Mouse (Mus musculus): ENCODE data around the gene Wwtr1. TPM values are rescaled to one million over a fixed set of nuclear protein-coding genes. Genes with fewer than 3 reads are reported as not detected.
A peak's percentile ranks its signal among the peaks of the same experiment; 100 is the strongest.

Gene Wwtr1
- polyA plus RNA-seq, 1 experiment from 2014 or later = 6.6 TPM

DNA sequence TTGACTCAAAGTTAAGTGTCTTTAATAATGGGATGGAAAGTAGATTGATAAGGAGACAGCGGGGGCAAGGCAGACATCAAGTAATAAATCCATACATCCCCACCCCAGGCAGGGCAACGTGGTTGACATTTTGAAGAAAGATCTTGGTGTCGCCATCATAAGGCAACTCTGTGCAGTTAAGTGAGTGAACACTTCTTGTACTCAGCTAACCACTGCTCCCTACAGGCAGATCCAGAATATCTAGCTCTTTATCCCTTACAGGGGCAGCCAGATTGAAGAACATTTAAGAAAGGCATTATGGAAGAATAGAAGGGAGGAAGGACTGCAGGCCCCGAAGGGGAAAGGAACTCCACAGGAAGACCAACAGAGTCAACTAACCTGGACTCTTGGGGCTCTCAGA is 146.2 kb downstream of the Wwtr1 start:
- no peak overlapping the region for H3K4me3 ChIP-seq (ENCODE audit: low read depth, low read length)
- H3K4me2 ChIP-seq (ENCODE audit: low read depth, low read length) = no peak overlapping the region
- WGBS = 62% methylated on average over 4 of the region's 4 CpGs
- no peaks in the 10 kb centered on the region for H3K4me1 ChIP-seq (ENCODE audit: control insufficient read depth, insufficient read depth, low read length)
- H3K27ac ChIP-seq (ENCODE audit: low read depth, low read length) = no peak overlapping the region
- no peaks in the 10 kb centered on the region for H3K27me3 ChIP-seq (ENCODE audit: control insufficient read depth, insufficient read depth, low read length)
- H3K36me3 ChIP-seq (ENCODE audit: control insufficient read depth, insufficient read depth, low read length) = no peaks in the 10 kb centered on the region
- no peaks in the 10 kb centered on the region for H3K9me3 ChIP-seq (ENCODE audit: control insufficient read depth, low read length)
- ATAC-seq (ENCODE audit: low read depth) = no peak
- H3K9ac ChIP-seq (replicated peaks; ENCODE audit: low read depth, low read length) = no peak overlapping the region

DNA sequence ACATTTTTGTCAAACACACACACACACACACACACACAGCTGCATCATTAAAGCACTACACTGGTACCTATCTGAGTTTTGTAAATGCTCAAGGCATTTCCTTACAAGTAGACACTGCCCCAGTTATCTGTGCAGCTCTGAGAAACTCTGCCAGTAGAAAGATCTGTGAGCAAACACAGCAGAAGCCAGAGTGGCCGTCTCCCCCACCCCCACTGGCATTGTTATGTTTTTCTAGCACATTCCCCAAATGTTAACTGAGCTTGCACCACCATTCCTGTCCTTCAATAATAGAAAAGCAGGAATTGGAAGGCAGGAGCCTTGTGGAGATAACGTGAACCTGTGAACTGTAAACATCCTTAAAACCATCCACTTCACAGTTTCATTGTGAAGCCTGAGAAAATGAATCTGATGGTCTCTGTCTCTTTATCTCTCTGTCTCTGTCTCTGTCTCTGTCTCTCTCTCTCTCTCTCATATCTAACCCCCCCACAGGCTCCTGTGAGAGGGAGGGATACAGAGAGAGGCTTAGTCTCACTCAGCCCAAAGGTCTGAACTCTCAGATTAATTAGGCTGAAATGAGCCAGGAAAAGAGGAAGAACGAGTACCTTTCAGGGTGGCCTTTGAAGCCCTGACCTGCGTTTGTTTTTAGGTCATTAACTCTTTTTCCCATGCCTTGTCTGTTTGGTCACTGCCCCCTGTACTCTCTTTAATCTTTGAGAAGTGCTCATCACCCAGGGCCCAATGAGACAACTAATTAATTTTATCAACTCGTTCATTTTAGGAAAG is 146.8 kb downstream of the Wwtr1 start:
- no peaks in the 10 kb centered on the region for H3K9me3 ChIP-seq (ENCODE audit: control insufficient read depth, low read length)
- H3K27me3 ChIP-seq (ENCODE audit: control insufficient read depth, insufficient read depth, low read length) = no peaks in the 10 kb centered on the region
- H3K4me3 ChIP-seq (ENCODE audit: low read depth, low read length) = no peak overlapping the region
- no peak overlapping the region for H3K9ac ChIP-seq (replicated peaks; ENCODE audit: low read depth, low read length)
- no peak for ATAC-seq (ENCODE audit: low read depth)
- no peaks in the 10 kb centered on the region for H3K36me3 ChIP-seq (ENCODE audit: control insufficient read depth, insufficient read depth, low read length)
- H3K4me1 ChIP-seq (ENCODE audit: control insufficient read depth, insufficient read depth, low read length) = no peaks in the 10 kb centered on the region
- no peak overlapping the region for H3K4me2 ChIP-seq (ENCODE audit: low read depth, low read length)
- no peak overlapping the region for H3K27ac ChIP-seq (ENCODE audit: low read depth, low read length)
- 47% methylated on average over 5 of the region's 5 CpGs for WGBS

DNA sequence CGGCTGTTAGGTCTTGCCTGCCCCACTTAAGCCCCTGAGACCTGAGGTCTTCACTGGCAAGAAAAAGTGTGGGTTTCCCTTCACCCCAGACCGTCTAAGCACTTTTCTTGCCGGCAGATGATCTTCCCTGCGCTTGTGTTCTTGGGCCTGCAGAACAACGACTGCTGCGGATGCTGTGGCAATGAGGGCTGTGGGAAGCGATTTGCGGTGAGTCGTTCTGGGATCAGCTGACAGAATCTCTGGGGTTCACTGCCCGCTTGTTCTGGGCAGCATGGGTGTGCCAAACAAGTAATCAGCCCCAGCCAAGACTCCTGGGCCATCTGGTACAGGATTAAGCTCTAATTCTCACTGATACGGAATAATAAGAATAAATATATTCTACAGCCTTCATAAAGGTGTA is 149.4 kb downstream of the Wwtr1 start:
- no peak overlapping the region for H3K4me3 ChIP-seq (ENCODE audit: low read depth, low read length)
- WGBS = 74% methylated on average over 11 of the region's 11 CpGs
- no peaks in the 10 kb centered on the region for H3K9me3 ChIP-seq (ENCODE audit: control insufficient read depth, low read length)
- no peak for ATAC-seq (ENCODE audit: low read depth)
- H3K4me1 ChIP-seq (ENCODE audit: control insufficient read depth, insufficient read depth, low read length) = no peaks in the 10 kb centered on the region
- no peaks in the 10 kb centered on the region for H3K27me3 ChIP-seq (ENCODE audit: control insufficient read depth, insufficient read depth, low read length)
- H3K27ac ChIP-seq (ENCODE audit: low read depth, low read length) = no peak overlapping the region
- H3K9ac ChIP-seq (replicated peaks; ENCODE audit: low read depth, low read length) = no peak overlapping the region
- H3K4me2 ChIP-seq (ENCODE audit: low read depth, low read length) = no peak overlapping the region
- H3K36me3 ChIP-seq (ENCODE audit: control insufficient read depth, insufficient read depth, low read length) = no peaks in the 10 kb centered on the region

DNA sequence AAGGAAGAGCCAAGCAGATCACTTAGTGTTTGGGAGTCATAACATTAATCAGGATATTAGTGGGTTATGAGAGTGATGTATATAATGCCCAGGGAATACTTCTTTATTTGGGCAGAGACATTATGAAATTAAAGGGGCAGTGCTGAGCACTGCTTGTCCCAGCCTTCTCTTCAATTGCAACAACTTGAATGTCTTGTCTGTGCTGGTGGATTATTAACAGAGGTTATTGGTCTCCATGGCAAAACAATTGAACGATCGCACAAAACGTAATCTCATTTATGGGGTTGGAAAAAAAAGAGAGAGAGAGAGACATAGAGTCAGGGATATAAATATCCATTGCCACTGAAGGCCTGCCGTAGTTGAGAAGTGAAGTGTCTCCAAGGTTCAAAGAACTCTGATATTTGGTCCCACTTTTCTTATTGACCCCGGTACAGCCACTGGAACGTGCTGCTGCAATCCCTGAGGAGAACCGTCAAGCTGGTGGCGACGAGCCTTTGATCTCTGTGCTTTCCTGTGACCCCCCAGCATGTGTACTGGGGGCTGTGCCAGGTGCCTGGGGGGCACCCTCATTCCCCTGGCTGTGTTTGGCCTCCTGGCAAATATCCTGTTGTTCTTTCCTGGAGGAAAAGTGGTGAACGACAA is 150.5 kb downstream of the Wwtr1 start, which contains the start of gene Tm4sf4:
Gene Tm4sf4, plus strand, starts transcription at position 226 of the 642 bp plus-strand sequence.
- no peak within 1 kb of the TSS for H3K4me3 ChIP-seq (ENCODE audit: low read depth, low read length)
- WGBS = 30% methylated on average over 10 of the region's 10 CpGs
- no peak within 1 kb of the TSS for H3K9ac ChIP-seq (replicated peaks; ENCODE audit: low read depth, low read length)
- no peak within 1 kb of the TSS for H3K4me2 ChIP-seq (ENCODE audit: low read depth, low read length)
- H3K27me3 ChIP-seq (ENCODE audit: control insufficient read depth, insufficient read depth, low read length) = no peaks in the 10 kb centered on the region
- no peak within 1 kb of the TSS for H3K27ac ChIP-seq (ENCODE audit: low read depth, low read length)
- H3K4me1 ChIP-seq (ENCODE audit: control insufficient read depth, insufficient read depth, low read length) = no peaks in the 10 kb centered on the region
- H3K9me3 ChIP-seq (ENCODE audit: control insufficient read depth, low read length) = no peaks in the 10 kb centered on the region
- no peaks in the 10 kb centered on the region for H3K36me3 ChIP-seq (ENCODE audit: control insufficient read depth, insufficient read depth, low read length)
- peak; percentile 71; the same call in 1 of the 2 replicates for ATAC-seq (ENCODE audit: low read depth)

DNA sequence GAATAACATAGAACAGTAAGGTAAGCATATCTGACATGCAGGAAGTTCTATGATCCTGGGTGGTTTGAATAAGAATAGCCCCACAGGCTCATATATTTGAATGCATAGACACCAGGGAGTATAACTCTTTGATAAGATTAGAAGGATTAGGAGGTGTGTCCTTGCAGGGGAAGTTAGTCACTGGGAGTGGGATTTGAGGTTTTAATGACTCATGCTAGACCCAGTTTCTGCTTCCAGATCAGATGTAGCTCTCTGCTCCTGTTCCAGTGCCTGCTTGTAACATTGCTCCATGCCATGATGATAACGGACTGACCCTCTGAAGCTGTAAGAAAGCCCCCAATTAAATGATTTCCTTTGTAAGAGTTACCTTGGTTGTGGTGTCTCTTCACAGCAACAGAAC is 155.1 kb downstream of the Wwtr1 start:
- Histone ChIP-seq H3K36me3 (ENCODE audit: control insufficient read depth, insufficient read depth, low read length) (no peaks in the 10 kb centered on the region), H3K4me3 (ENCODE audit: low read depth, low read length) (no peak overlapping the region), H3K9me3 (ENCODE audit: control insufficient read depth, low read length) (no peaks in the 10 kb centered on the region), H3K4me1 (ENCODE audit: control insufficient read depth, insufficient read depth, low read length) (no peaks in the 10 kb centered on the region), H3K9ac (replicated peaks; ENCODE audit: low read depth, low read length) (no peak overlapping the region), H3K27me3 (ENCODE audit: control insufficient read depth, insufficient read depth, low read length) (no peaks in the 10 kb centered on the region), H3K4me2 (ENCODE audit: low read depth, low read length) (no peak overlapping the region), H3K27ac (ENCODE audit: low read depth, low read length) (no peak overlapping the region)
- WGBS = 97% methylated on average over 1 of the region's 1 CpGs
- no peak for ATAC-seq (ENCODE audit: low read depth)

DNA sequence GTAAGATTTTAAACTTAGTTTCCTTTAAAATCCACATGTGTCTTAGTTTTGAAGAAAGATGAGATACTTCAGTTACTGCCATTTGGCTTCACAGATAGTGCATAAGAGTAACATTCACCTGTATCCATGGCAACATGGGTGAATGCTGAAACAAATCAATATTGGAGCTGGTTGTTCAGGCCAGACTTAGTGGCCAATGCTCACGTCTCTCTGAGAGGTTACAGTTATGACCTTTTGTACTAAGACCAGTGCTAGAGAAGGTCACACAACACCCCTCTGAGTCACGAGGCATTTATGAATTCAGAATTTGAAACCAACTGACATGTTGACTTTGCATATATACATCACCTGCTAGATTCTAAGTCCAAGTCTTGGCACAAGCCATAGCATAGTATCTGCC is 155.5 kb downstream of the Wwtr1 start:
- ATAC-seq (ENCODE audit: low read depth) = no peak
- Histone ChIP-seq H3K9me3 (ENCODE audit: control insufficient read depth, low read length) (no peaks in the 10 kb centered on the region), H3K4me2 (ENCODE audit: low read depth, low read length) (no peak overlapping the region), H3K36me3 (ENCODE audit: control insufficient read depth, insufficient read depth, low read length) (no peaks in the 10 kb centered on the region), H3K27me3 (ENCODE audit: control insufficient read depth, insufficient read depth, low read length) (no peaks in the 10 kb centered on the region), H3K4me3 (ENCODE audit: low read depth, low read length) (no peak overlapping the region), H3K9ac (replicated peaks; ENCODE audit: low read depth, low read length) (no peak overlapping the region), H3K27ac (ENCODE audit: low read depth, low read length) (no peak overlapping the region), H3K4me1 (ENCODE audit: control insufficient read depth, insufficient read depth, low read length) (no peaks in the 10 kb centered on the region)
- WGBS = 61% methylated on average over 2 of the region's 2 CpGs

DNA sequence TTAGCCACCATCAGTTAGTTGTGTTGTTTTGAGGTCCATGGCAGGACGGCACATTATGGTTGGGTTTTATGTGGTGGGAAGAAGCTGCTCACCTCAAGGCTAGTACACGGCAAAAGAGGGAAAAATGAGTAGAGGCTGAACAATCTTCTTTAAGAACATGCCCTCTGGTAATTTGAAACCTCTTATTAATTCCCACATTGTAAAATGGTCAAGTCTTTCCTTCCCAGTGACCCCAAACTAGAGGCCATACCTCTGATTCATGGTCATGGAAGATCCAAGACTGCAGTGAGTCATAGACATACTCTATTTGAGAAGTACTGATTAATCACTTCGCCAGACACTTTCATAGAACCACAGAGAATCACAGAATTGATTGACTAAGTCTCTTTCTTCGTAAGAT is 164.2 kb downstream of the Wwtr1 start:
- ATAC-seq (ENCODE audit: low read depth) = no peak
- Histone ChIP-seq H3K9me3 (ENCODE audit: control insufficient read depth, low read length) (no peaks in the 10 kb centered on the region), H3K4me1 (ENCODE audit: control insufficient read depth, insufficient read depth, low read length) (no peaks in the 10 kb centered on the region), H3K27ac (ENCODE audit: low read depth, low read length) (no peak overlapping the region), H3K4me2 (ENCODE audit: low read depth, low read length) (no peak overlapping the region), H3K4me3 (ENCODE audit: low read depth, low read length) (no peak overlapping the region), H3K9ac (replicated peaks; ENCODE audit: low read depth, low read length) (no peak overlapping the region), H3K36me3 (ENCODE audit: control insufficient read depth, insufficient read depth, low read length) (no peaks in the 10 kb centered on the region), H3K27me3 (ENCODE audit: control insufficient read depth, insufficient read depth, low read length) (no peaks in the 10 kb centered on the region)
- 87% methylated on average over 4 of the region's 4 CpGs for WGBS

Small RNAs within 50 kb of the gene (microRNA-seq; reads per million reads assigned to microRNA genes)
- gene Mir6377 = not detected

Other genes with a start within 250 kb of the Wwtr1 start
- 1.5 and 1.6 TPM in 2 replicates for gene Tm4sf4, start 150.6 kb downstream of the Wwtr1 start, polyA plus RNA-seq (2014; fragmentation: Nextera tagmentation; extraction: Ambion mirVana)
- gene Commd2, start 75.8 kb upstream of the Wwtr1 start, polyA plus RNA-seq (2014; fragmentation: Nextera tagmentation; extraction: Ambion mirVana) = 70.9 and 77.5 TPM in 2 replicates
- not detected in 2 replicates for gene Ankub1, start 116.9 kb upstream of the Wwtr1 start, polyA plus RNA-seq (2014; fragmentation: Nextera tagmentation; extraction: Ambion mirVana)
- gene Rnf13, start 160.2 kb upstream of the Wwtr1 start, polyA plus RNA-seq (2014; fragmentation: Nextera tagmentation; extraction: Ambion mirVana) = 84.7 and 90.6 TPM in 2 replicates